Mouse (Mus musculus) cerebellum, postnatal 14 days (tissue): ENCODE data around the gene Mgat4c.
A peak's percentile ranks its signal among the peaks of the same experiment; 100 is the strongest.

ENCODE experiments used
- DNase-seq, 2 experiments: peaks; one replicate each; pipeline ENCODE4 v3.0.0; 2021; ENCODE audit warnings: mixed read lengths in 2 of 2

Gene Mgat4c

GRCm38 (mm10) chr10:101681437-101681912, at the start of gene Mgat4c:
TSS of gene Mgat4c (plus strand) at chr10:101681487.
- DNase-seq = peak; percentile 20 to 30

- no peak for DNase-seq
These were observed 46.0 kb upstream of the Mgat4c start for GRCm38 (mm10) chr10:101635266-101635665.

- no peak for DNase-seq
These were observed 40.2 kb upstream of the Mgat4c start for GRCm38 (mm10) chr10:101641048-101641447.

- DNase-seq = no peak
These were observed 627 bp downstream of the Mgat4c start for GRCm38 (mm10) chr10:101681914-101682313.

- no peak for DNase-seq
These were observed 80.5 kb downstream of the Mgat4c start for GRCm38 (mm10) chr10:101761828-101762227.

- DNase-seq = peak; percentile 14 to 60
These were observed 89.4 kb downstream of the Mgat4c start for GRCm38 (mm10) chr10:101770688-101771087.

GRCm38 (mm10) chr10:101771157-101771556, 89.9 kb downstream of the Mgat4c start:
- DNase-seq = peak; percentile 5 to 28

GRCm38 (mm10) chr10:101783161-101783744, 102.0 kb downstream of the Mgat4c start:
- no peak for DNase-seq

GRCm38 (mm10) chr10:101795507-101795906, 114.2 kb downstream of the Mgat4c start:
- no peak for DNase-seq

GRCm38 (mm10) chr10:101798831-101799474, 117.7 kb downstream of the Mgat4c start:
- no peak for DNase-seq

GRCm38 (mm10) chr10:101808768-101809167, 127.5 kb downstream of the Mgat4c start:
- DNase-seq = no peak

GRCm38 (mm10) chr10:101816902-101817301, 135.6 kb downstream of the Mgat4c start:
- no peak for DNase-seq

GRCm38 (mm10) chr10:101827944-101828343, 146.7 kb downstream of the Mgat4c start:
- no peak for DNase-seq

GRCm38 (mm10) chr10:101856115-101856514, 174.8 kb downstream of the Mgat4c start:
- DNase-seq = no peak

GRCm38 (mm10) chr10:101889866-101890265, 208.6 kb downstream of the Mgat4c start:
- DNase-seq = no peak

GRCm38 (mm10) chr10:101917328-101917814, 236.1 kb downstream of the Mgat4c start:
- DNase-seq = no peak

- DNase-seq = no peak
These were observed 316.3 kb downstream of the Mgat4c start for GRCm38 (mm10) chr10:101997612-101998011.

- no peak for DNase-seq
These were observed 361.2 kb downstream of the Mgat4c start for GRCm38 (mm10) chr10:102042513-102042912.

- no peak for DNase-seq
These were observed 374.9 kb downstream of the Mgat4c start for GRCm38 (mm10) chr10:102056218-102056617.

- no peak for DNase-seq
These were observed 375.8 kb downstream of the Mgat4c start for GRCm38 (mm10) chr10:102056975-102057565.

GRCm38 (mm10) chr10:102074541-102075398, 393.5 kb downstream of the Mgat4c start:
- DNase-seq = peak in 1 of 2 experiments; percentile 3

- no peak for DNase-seq
These were observed 441.9 kb downstream of the Mgat4c start for GRCm38 (mm10) chr10:102123153-102123552.

GRCm38 (mm10) chr10:102127340-102127739, 446.1 kb downstream of the Mgat4c start:
- DNase-seq = no peak
